Mouse (Mus musculus): ENCODE results near the gene Plac9b.
"Not testable (repeated sequence)": the region's sequence is repeated elsewhere in the genome, so short reads cannot be mapped to it uniquely, and the experiment has no call there.

DNA sequence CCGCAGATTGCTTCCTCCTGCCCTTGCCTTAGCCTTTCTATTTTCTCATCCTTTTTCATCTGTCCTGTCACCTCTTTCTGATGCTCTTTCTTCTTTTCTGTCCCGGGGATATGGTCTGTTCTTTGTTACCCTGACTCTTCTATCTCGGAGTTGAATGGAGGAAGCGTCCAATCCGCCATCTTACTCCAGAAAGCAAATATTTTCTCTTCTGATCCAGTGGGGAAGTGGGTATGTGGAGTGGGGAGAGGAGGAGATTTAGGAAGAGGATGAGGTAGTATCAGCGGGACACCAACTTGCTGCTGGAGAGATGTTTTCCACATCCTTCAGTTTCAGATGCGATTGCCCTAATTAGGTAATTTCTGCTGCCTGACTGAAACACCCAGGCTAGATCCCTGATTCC is 63.2 kb downstream of the Plac9b start:
- not testable (repeated sequence) for TF ChIP-seq POLR2A (IDR thresholded peaks at IDR 0.05; ENCODE audit: insufficient read depth, low read depth, low read length); CTCF (IDR thresholded peaks at IDR 0.05); EP300 (IDR thresholded peaks at IDR 0.05; ENCODE audit: insufficient read depth, low read depth, low read length)

Measured in heart, adult 2 months (tissue).